Mouse (Mus musculus) kidney, embryonic 14.5 days (tissue): Measurements from ENCODE around the gene Phc2. TPM values are rescaled to one million over a fixed set of nuclear protein-coding genes. Genes with fewer than 3 reads are reported as not detected.
A peak's percentile ranks its signal among the peaks of the same experiment; 100 is the strongest.

Experiments
- ATAC-seq: fragments of 200-750 bp; cut with Nextera tagmentation; 2 replicates; pipeline ENCODE4 v1.8.0; 2017; ENCODE audit warnings: moderate number of reproducible peaks, mild to moderate bottlenecking, moderate TSS enrichment, moderate library complexity; ENCODE audit not compliant: low FRiP score, low TSS enrichment
- H3K27ac ChIP-seq: fragments of 300-500 bp; sonication (generic); 2 replicates; pipeline ENCODE4 v1.5.1; 2014; ENCODE audit warnings: low read depth, mild to moderate bottlenecking, low read length, moderate library complexity, mixed read lengths
- H3K27me3 ChIP-seq: fragments of 300-500 bp; sonication (generic); 2 replicates; pipeline ENCODE4 v1.6.1; 2014; ENCODE audit warnings: mild to moderate bottlenecking, low read length; ENCODE audit not compliant: control insufficient read depth, insufficient read depth
- H3K36me3 ChIP-seq: fragments of 300-500 bp; sonication (generic); 2 replicates; pipeline ENCODE4 v1.6.1; 2014; ENCODE audit warnings: low read length, mixed read lengths; ENCODE audit not compliant: control insufficient read depth, insufficient read depth
- H3K4me1 ChIP-seq: fragments of 300-500 bp; sonication (generic); 2 replicates; pipeline ENCODE4 v1.6.1; 2014; ENCODE audit warnings: low read length, mixed read lengths; ENCODE audit not compliant: control insufficient read depth, insufficient read depth
- H3K4me2 ChIP-seq: fragments of 300-500 bp; sonication (generic); replicated peaks from 2 replicates; pipeline ENCODE4 v1.6.1; 2014; ENCODE audit warnings: low read depth, mild to moderate bottlenecking, low read length
- H3K4me3 ChIP-seq: fragments of 300-500 bp; sonication (generic); 2 replicates; pipeline ENCODE4 v1.5.1; 2014; ENCODE audit warnings: mild to moderate bottlenecking, low read length
- H3K9ac ChIP-seq: fragments of 300-500 bp; sonication (generic); 2 replicates; pipeline ENCODE4 v1.6.1; 2014; ENCODE audit warnings: low read depth, mild to moderate bottlenecking, low read length, moderate library complexity
- H3K9me3 ChIP-seq: fragments of 300-500 bp; sonication (generic); 2 replicates; pipeline ENCODE4 v1.6.1; 2016; ENCODE audit warnings: low read length; ENCODE audit not compliant: control insufficient read depth
- WGBS: fragments of 180-500 bp; shearing (Covaris S2); extraction: QIAGEN DNeasy Blood & Tissue Kit; methylation state at CpG from one replicate; pipeline ENCODE4 v1.1.7; 2014; 5-methylcytosine and 5-hydroxymethylcytosine counted together
- polyA plus RNA-seq: library from polyadenylated mRNA; unstranded; fragments of >200 nt; fragmentation: Nextera tagmentation; extraction: Ambion mirVana; gene quantifications from 2 replicates; pipeline ENCODE4 v1.2.1, GENCODE M21; 2014

Phc2 gene
- polyA plus RNA-seq, 1 experiment from 2014 or later, result 46.6 TPM

- Histone ChIP-seq H3K4me3 (peak overlapping the region; percentile 5; the same call in 1 of the 2 replicates), H3K4me1 (peaks cover 79% of the 10 kb centered on the region), H3K36me3 (peaks cover 17% of the 10 kb centered on the region; the same call in 1 of the 2 replicates), H3K9ac (no peak overlapping the region; the same call in 1 of the 2 replicates), H3K27me3 (no peaks in the 10 kb centered on the region), H3K4me2 (0 out of 2 replicates have a peak overlapping the region, but pooled peaks have one; percentile 3), H3K27ac (peak overlapping the region; percentile 71; the same call in 1 of the 2 replicates), H3K9me3 (no peaks in the 10 kb centered on the region)
- peak; percentile 89 for ATAC-seq
- 22% methylated on average over 5 of the region's 5 CpGs for WGBS
Observed at GRCm38 (mm10) chr4:128734217-128734616, 79.7 kb downstream of the Phc2 start.

DNA sequence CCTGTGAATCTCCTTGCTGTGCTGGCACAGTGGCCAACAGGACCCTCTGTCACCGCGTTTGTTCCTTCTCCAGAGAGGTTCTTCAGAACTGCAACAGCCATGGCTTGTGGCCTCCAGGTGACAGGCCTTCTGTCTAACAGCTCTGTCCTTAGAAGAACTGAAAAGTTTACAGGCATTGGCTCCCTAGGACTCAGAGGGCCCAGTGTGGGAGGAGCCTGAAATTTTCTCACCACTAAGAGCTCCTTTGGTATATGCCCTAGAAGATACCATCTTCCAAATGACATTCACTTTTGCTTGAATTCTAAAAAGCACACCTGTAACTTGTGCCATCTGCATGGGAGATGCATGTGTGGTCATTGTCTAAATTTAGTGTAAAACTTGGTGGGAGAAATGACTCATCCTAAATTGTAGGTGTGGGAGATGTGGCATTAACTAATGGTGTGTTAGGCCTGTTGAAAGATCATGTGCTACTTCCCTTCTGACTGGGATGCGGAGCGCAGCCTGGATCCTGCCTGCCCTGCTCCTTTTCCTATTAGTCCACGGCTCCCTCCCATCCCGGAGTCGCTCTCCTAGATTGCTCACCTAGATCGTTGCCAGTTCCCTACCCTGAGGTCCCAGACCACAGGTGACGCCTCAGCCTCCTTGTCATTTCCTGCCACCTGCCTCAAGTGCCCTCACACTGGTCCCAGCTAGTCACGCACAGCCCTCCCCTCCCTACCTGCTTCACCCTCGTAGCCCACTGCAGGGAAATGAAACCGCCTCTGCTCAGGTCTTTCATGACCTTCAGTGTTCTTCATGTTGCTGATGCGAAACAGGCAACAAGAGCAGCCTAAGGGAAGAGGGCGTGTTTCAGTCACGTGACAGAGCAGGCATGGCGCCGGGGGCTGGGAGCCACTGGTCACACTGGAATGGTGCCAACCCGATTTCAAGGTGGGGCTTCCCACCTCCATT lies 80.5 kb downstream of the Phc2 start:
- WGBS, result 68% methylated on average over 18 of the region's 18 CpGs
- Histone ChIP-seq H3K4me3 (peak overlapping the region; percentile 5; the same call in 1 of the 2 replicates), H3K4me1 (peaks cover 71% of the 10 kb centered on the region), H3K27ac (peak overlapping the region; percentile 71; the same call in 1 of the 2 replicates), H3K9ac (no peak overlapping the region; the same call in 1 of the 2 replicates), H3K36me3 (peaks cover 17% of the 10 kb centered on the region; the same call in 1 of the 2 replicates), H3K4me2 (0 out of 2 replicates have a peak overlapping the region, but pooled peaks have one; percentile 3), H3K27me3 (no peaks in the 10 kb centered on the region), H3K9me3 (no peaks in the 10 kb centered on the region)
- peak; percentile 17 for ATAC-seq

DNA sequence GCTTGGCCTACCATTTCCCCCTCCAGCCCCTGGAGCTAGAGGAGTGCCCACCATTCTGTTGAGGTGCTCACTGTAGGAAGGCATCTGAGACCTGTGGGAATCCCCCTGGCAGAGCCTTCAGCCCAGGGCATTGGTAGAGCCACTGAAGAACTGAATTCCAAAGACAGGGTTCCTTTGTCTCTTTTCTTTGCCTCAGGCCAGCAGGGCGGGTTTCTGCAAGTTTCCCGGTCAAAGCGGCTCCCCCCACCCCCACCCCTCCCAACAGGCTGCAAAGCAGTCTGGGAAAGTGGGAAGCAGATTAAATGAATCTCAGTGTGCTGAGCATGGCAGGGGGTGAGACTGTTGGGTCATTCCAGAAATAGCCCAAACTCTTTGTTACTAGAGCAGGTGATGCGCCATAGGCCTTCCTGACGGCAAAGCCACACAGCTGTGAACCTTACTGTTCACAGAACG lies 82.7 kb downstream of the Phc2 start:
- Histone ChIP-seq H3K4me2 (peak overlapping the region; percentile 19; the same call in 1 of the 2 replicates), H3K27me3 (no peaks in the 10 kb centered on the region), H3K36me3 (peaks cover 13% of the 10 kb centered on the region; the same call in 1 of the 2 replicates), H3K27ac (peak overlapping the region; percentile 84), H3K9ac (peak overlapping the region; percentile 48; the same call in 1 of the 2 replicates), H3K9me3 (no peaks in the 10 kb centered on the region), H3K4me3 (no peak overlapping the region), H3K4me1 (peaks cover 60% of the 10 kb centered on the region)
- WGBS, result 25% methylated on average over 6 of the region's 6 CpGs
- ATAC-seq, result no peak

- peaks cover 56% of the 10 kb centered on the region for H3K4me1 ChIP-seq
- 67% methylated on average over 14 of the region's 14 CpGs for WGBS
- H3K9me3 ChIP-seq, result no peaks in the 10 kb centered on the region
- no peaks in the 10 kb centered on the region for H3K27me3 ChIP-seq
- no peak for ATAC-seq
- no peak overlapping the region for H3K4me2 ChIP-seq
- no peak overlapping the region for H3K4me3 ChIP-seq
- H3K27ac ChIP-seq, result peak overlapping the region; percentile 84
- H3K36me3 ChIP-seq, result peaks cover 20% of the 10 kb centered on the region; the same call in 1 of the 2 replicates
- no peak overlapping the region for H3K9ac ChIP-seq
Observed at GRCm38 (mm10) chr4:128737825-128738610, 83.5 kb downstream of the Phc2 start.

DNA sequence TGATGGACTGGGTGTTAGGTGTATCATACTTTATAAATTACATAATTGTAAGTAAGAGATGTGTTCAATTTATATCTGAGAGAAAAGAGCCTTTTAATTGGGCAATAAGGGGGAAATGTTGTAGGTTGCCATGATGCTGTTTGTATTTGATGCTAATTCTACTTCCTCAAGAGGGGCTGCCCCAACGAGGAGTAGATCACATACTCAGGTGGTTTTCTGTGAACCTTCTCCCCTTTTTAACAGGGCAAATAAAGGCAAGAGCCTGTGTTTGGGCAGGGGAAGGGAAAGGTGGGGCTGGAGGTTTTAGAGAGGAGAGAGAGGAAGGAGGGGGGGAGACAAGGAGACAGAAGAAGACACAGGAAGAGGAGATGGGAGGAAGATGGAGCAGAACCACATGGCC lies 86.4 kb downstream of the Phc2 start:
- H3K4me2 ChIP-seq, result no peak overlapping the region

GRCm38 (mm10) chr4:128741906-128742305 lies 87.4 kb downstream of the Phc2 start:
- WGBS, result 33% methylated on average over 5 of the region's 5 CpGs
- Histone ChIP-seq H3K9ac (no peak overlapping the region), H3K27me3 (no peaks in the 10 kb centered on the region), H3K4me2 (no peak overlapping the region), H3K27ac (no peak overlapping the region; the same call in 1 of the 2 replicates), H3K36me3 (peaks cover 46% of the 10 kb centered on the region), H3K4me3 (no peak overlapping the region), H3K4me1 (peaks cover 18% of the 10 kb centered on the region), H3K9me3 (no peaks in the 10 kb centered on the region)
- ATAC-seq, result no peak

More for the DNA sequence above, 86.4 kb downstream of the Phc2 start:
- no peaks in the 10 kb centered on the region for H3K9me3 ChIP-seq
- 60% methylated on average over 1 of the region's 1 CpGs for WGBS
- peaks cover 41% of the 10 kb centered on the region for H3K36me3 ChIP-seq
- peaks cover 28% of the 10 kb centered on the region for H3K4me1 ChIP-seq
- no peaks in the 10 kb centered on the region for H3K27me3 ChIP-seq
- no peak overlapping the region for H3K9ac ChIP-seq
- H3K27ac ChIP-seq, result no peak overlapping the region
- no peak for ATAC-seq
- H3K4me3 ChIP-seq, result no peak overlapping the region

DNA sequence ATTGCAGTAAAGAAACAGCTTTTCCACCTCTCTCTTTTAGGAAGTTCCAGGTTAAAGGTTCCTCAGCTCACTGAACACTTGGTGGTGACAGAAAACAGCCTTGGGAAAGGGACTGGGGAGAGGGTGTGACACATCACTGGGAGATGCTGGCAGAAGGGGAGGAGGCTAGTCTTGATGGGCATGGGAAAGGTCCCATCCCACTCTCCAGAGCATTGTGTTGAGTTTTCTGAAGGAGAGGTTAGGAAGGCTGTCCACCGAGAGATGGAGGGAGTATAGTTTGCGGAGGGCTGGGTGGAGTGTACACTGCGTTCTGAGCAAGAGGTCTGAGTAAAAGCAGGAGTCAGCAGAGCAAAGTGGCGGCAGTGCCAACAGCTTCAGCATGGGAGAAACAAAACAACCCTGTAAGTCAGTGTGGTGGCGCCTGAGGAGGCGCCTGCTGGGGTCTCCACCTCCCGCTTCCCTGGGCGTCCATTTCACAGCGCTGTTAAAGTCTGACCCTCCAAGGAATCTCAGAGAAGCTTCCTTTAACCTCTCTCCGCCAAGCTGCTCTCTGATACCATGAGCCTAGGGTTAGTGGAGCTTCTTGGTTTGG lies 88.0 kb downstream of the Phc2 start:
- H3K9me3 ChIP-seq, result no peaks in the 10 kb centered on the region
- no peaks in the 10 kb centered on the region for H3K27me3 ChIP-seq
- no peak overlapping the region for H3K27ac ChIP-seq
- H3K4me1 ChIP-seq, result peaks cover 12% of the 10 kb centered on the region; the same call in 1 of the 2 replicates
- 57% methylated on average over 10 of the region's 10 CpGs for WGBS
- no peak overlapping the region for H3K4me3 ChIP-seq
- H3K36me3 ChIP-seq, result peaks cover 52% of the 10 kb centered on the region
- no peak overlapping the region for H3K9ac ChIP-seq
- H3K4me2 ChIP-seq, result no peak overlapping the region
- no peak for ATAC-seq

- no peak for ATAC-seq
- H3K27me3 ChIP-seq, result no peaks in the 10 kb centered on the region
- H3K4me2 ChIP-seq, result no peak overlapping the region
- 82% methylated on average over 12 of the region's 12 CpGs for WGBS
- no peaks in the 10 kb centered on the region for H3K9me3 ChIP-seq
- H3K27ac ChIP-seq, result no peak overlapping the region
- peaks cover 7% of the 10 kb centered on the region; the same call in 1 of the 2 replicates for H3K4me1 ChIP-seq
- no peak overlapping the region for H3K4me3 ChIP-seq
- no peak overlapping the region for H3K9ac ChIP-seq
- peaks cover 59% of the 10 kb centered on the region for H3K36me3 ChIP-seq
Observed at GRCm38 (mm10) chr4:128743031-128743626, 88.6 kb downstream of the Phc2 start.
